Mouse (Mus musculus): ENCODE measurements around the gene Ffar2. TPM values are rescaled to one million over a fixed set of nuclear protein-coding genes. Genes with fewer than 3 reads are reported as not detected.

Gene Ffar2
- polyA plus RNA-seq, 1 experiment = 0.38 TPM

- no peaks in the 10 kb centered on the region for H3K4me1 ChIP-seq (ENCODE audit: control insufficient read depth, insufficient read depth, low read length)
- no peak overlapping the region for H3K27ac ChIP-seq (ENCODE audit: insufficient read depth, low read length)
- TF ChIP-seq CTCF (IDR thresholded peaks at IDR 0.05; ENCODE audit: extremely low read depth, insufficient read depth, low read length) (no peak), POLR2A (IDR thresholded peaks at IDR 0.05; ENCODE audit: extremely low read depth, insufficient read depth, low read length) (no peak)
- no peak overlapping the region for H3K4me3 ChIP-seq (ENCODE audit: insufficient read depth, low read length)
Observed at GRCm38 (mm10) chr7:30826660-30827059, 3.1 kb upstream of the Ffar2 start.

DNA sequence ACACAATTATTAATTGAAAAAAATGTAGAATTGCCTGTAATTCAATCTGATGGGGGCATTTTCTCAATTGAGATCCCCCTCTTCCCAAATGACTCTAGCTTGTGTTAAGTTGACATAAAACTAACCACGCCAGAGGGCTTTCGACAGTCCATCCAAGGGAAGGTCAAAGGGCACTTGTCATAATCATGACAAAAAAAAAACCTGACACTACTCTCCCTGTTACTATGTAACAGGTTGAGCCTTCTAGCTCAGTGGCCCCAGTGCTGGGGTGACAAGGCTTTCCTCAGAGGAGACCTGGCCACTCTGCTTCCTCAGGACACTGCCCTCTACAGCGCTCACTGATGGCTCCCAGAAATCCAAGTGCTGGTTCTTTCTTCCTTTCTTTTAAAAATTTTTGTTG lies 731 bp upstream of the Ffar2 start:
- no peaks in the 10 kb centered on the region for H3K4me1 ChIP-seq (ENCODE audit: control insufficient read depth, insufficient read depth, low read length)

DNA sequence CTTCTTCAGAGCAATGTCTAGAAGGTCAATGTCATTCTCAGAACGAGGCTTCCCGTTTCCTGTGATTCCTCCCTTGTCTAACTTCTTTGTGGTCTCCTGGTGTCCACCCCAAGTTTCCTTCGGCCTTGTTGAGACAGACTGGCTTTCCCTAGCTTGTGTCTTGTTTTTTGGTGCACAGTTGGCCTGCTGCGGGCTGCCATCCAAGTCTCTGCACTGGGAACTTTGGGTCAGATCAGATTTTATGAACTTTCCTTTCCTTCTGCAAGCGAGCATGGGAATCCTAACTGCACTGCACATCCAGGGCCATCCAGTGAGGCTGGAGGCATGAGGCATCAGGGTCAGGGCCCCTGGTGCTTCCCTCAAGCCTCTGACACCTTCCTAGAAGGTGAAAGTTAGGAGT lies 2.0 kb downstream of the Ffar2 start:
- H3K4me1 ChIP-seq (ENCODE audit: control insufficient read depth, insufficient read depth, low read length) = no peaks in the 10 kb centered on the region
- TF ChIP-seq CTCF (IDR thresholded peaks at IDR 0.05; ENCODE audit: extremely low read depth, insufficient read depth, low read length) (no peak), POLR2A (IDR thresholded peaks at IDR 0.05; ENCODE audit: extremely low read depth, insufficient read depth, low read length) (no peak)
- no peak overlapping the region for H3K27ac ChIP-seq (ENCODE audit: insufficient read depth, low read length)
- H3K4me3 ChIP-seq (ENCODE audit: insufficient read depth, low read length) = no peak overlapping the region

More for the DNA sequence above, 731 bp upstream of the Ffar2 start:
- Histone ChIP-seq H3K4me3 (ENCODE audit: insufficient read depth, low read length) (no peak overlapping the region), H3K27ac (ENCODE audit: insufficient read depth, low read length) (no peak overlapping the region)
- no peak for TF ChIP-seq CTCF (IDR thresholded peaks at IDR 0.05; ENCODE audit: extremely low read depth, insufficient read depth, low read length)
- TF ChIP-seq POLR2A (IDR thresholded peaks at IDR 0.05; ENCODE audit: extremely low read depth, insufficient read depth, low read length) = no peak

GRCm38 (mm10) chr7:30820854-30821445 lies 2.6 kb downstream of the Ffar2 start:
- H3K4me3 ChIP-seq (ENCODE audit: insufficient read depth, low read length) = no peak overlapping the region

GRCm38 (mm10) chr7:30820131-30820530 lies 3.4 kb downstream of the Ffar2 start:
- TF ChIP-seq POLR2A (IDR thresholded peaks at IDR 0.05; ENCODE audit: extremely low read depth, insufficient read depth, low read length) (no peak), CTCF (IDR thresholded peaks at IDR 0.05; ENCODE audit: extremely low read depth, insufficient read depth, low read length) (no peak)

More at GRCm38 (mm10) chr7:30820854-30821445, 2.6 kb downstream of the Ffar2 start:
- no peak for TF ChIP-seq CTCF (IDR thresholded peaks at IDR 0.05; ENCODE audit: extremely low read depth, insufficient read depth, low read length)
- TF ChIP-seq POLR2A (IDR thresholded peaks at IDR 0.05; ENCODE audit: extremely low read depth, insufficient read depth, low read length) = no peak
- Histone ChIP-seq H3K4me1 (ENCODE audit: control insufficient read depth, insufficient read depth, low read length) (no peaks in the 10 kb centered on the region), H3K27ac (ENCODE audit: insufficient read depth, low read length) (no peak overlapping the region)

DNA sequence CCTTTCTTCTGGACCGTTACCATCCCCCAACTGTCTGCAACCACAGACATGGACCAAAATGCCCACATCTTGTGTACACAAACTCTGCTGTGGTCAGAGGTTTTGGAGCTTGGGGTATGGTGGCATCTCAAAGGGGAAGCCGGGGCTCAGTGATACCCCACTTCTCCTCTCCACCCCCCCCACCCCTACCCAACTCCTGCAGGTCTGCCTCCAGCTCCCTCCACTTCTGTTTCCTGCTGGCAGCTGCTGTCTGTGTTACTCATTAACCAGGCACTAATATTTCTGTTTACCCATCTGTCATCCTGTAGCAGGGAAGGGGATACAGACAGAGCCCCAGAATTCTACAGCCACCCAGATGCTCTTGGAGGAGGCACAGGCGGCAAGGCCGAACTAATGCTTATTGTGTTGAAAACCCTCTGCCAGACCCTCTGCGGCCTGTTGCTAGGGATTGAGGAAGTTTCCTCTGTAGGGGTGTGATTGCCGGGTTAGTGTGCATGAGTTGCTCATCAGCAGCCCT lies 11.2 kb downstream of the Ffar2 start:
- no peak overlapping the region for H3K4me3 ChIP-seq (ENCODE audit: insufficient read depth, low read length)
- H3K27ac ChIP-seq (ENCODE audit: insufficient read depth, low read length) = no peak overlapping the region
- H3K4me1 ChIP-seq (ENCODE audit: control insufficient read depth, insufficient read depth, low read length) = no peaks in the 10 kb centered on the region
- no peak for TF ChIP-seq CTCF (IDR thresholded peaks at IDR 0.05; ENCODE audit: extremely low read depth, insufficient read depth, low read length)
- no peak for TF ChIP-seq POLR2A (IDR thresholded peaks at IDR 0.05; ENCODE audit: extremely low read depth, insufficient read depth, low read length)

More at GRCm38 (mm10) chr7:30820131-30820530, 3.4 kb downstream of the Ffar2 start:
- Histone ChIP-seq H3K4me3 (ENCODE audit: insufficient read depth, low read length) (no peak overlapping the region), H3K4me1 (ENCODE audit: control insufficient read depth, insufficient read depth, low read length) (no peaks in the 10 kb centered on the region), H3K27ac (ENCODE audit: insufficient read depth, low read length) (no peak overlapping the region)

DNA sequence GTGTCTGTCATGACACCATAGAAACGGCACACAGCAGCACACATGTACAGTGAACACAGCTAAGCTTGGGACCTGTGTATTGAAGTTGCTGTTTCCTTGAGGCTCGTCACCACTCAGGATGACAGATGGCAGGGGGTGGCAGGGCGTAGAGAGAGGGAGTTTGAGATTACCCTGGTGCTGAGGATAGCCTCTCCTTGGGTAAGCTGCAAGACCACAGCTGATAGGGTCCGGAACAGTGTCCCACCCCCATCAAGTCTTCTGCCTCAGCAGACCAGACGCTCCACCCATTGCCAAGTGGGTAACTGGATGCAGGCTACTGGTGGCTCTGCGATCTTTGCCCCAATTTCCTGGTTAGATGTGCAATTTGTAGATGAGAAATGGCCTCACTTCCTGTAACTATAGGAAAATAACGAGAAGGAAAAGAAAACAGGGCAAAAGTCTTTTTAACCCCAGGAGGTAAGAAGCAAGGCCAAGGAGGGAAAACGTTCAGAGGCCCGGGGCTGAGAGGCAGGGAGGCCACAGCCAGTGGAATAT lies 11.8 kb downstream of the Ffar2 start:
- no peak overlapping the region for H3K27ac ChIP-seq (ENCODE audit: insufficient read depth, low read length)
- H3K4me1 ChIP-seq (ENCODE audit: control insufficient read depth, insufficient read depth, low read length) = no peaks in the 10 kb centered on the region
- no peak for TF ChIP-seq POLR2A (IDR thresholded peaks at IDR 0.05; ENCODE audit: extremely low read depth, insufficient read depth, low read length)
- no peak for TF ChIP-seq CTCF (IDR thresholded peaks at IDR 0.05; ENCODE audit: extremely low read depth, insufficient read depth, low read length)
- H3K4me3 ChIP-seq (ENCODE audit: insufficient read depth, low read length) = no peak overlapping the region

DNA sequence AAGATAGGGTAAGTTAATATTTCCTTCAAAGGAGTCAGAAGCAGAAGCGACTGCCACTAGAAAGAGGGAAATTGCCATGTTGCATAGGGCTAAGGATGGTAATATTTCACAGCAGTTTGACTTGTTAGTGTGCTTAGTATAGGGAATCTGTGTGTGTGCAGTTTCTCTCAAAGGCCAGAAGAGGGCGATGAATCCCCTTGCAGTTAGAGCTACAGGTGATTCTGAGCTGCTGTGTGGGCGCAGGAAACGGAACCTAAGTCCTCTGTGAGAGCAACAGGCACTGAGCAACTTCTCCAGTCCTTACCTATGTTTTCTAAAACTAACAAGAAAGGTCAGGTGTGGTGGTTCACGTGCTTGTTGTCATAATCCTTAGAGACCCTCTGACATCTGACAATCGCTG lies 13.3 kb downstream of the Ffar2 start:
- Histone ChIP-seq H3K4me1 (ENCODE audit: control insufficient read depth, insufficient read depth, low read length) (no peaks in the 10 kb centered on the region), H3K4me3 (ENCODE audit: insufficient read depth, low read length) (no peak overlapping the region), H3K27ac (ENCODE audit: insufficient read depth, low read length) (no peak overlapping the region)
- TF ChIP-seq CTCF (IDR thresholded peaks at IDR 0.05; ENCODE audit: extremely low read depth, insufficient read depth, low read length) = no peak
- TF ChIP-seq POLR2A (IDR thresholded peaks at IDR 0.05; ENCODE audit: extremely low read depth, insufficient read depth, low read length) = no peak

GRCm38 (mm10) chr7:30805924-30806323 lies 17.7 kb downstream of the Ffar2 start:
- no peak overlapping the region for H3K27ac ChIP-seq (ENCODE audit: insufficient read depth, low read length)
- H3K4me3 ChIP-seq (ENCODE audit: insufficient read depth, low read length) = no peak overlapping the region
- no peak for TF ChIP-seq POLR2A (IDR thresholded peaks at IDR 0.05; ENCODE audit: extremely low read depth, insufficient read depth, low read length)
- no peak for TF ChIP-seq CTCF (IDR thresholded peaks at IDR 0.05; ENCODE audit: extremely low read depth, insufficient read depth, low read length)
- no peaks in the 10 kb centered on the region for H3K4me1 ChIP-seq (ENCODE audit: control insufficient read depth, insufficient read depth, low read length)

Data from cortical plate, adult 2 months (tissue).